Comparison of ENCODE assay signal across 10 mouse cellular contexts in the genomic region with DNA sequence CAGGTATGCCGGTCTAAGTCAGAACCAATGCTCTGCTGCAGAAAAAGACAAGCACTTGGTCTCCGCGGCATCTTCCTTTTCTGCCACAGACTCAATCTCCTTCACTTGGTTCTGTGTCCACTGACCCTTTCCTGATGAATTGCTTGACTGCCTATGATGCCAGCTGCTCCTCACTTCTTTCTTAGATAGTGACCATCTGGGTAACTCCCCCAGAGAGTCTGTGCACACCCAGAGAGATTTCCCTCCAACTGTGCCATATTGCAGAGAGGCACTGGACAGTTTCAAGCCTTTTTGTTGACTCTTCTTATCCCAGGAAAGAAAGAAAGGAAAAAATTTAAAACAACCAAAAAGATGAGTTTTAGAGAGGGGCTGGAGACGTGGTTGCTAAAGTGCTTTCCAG.
"Had no signal": no experiment of that assay in that cellular context is flagged by ENCODE, and none has a peak within 500 bp of the region (broad histone marks: within the 10 kb centered on the region; RNA-seq: fewer than 3 reads in every experiment).

No protein-coding gene starts in this region.

- DNase-seq: gastrocnemius, adult 2 months; gastrocnemius, postnatal 10 days; gastrocnemius, postnatal 25 days; heart, postnatal 10 days; heart, postnatal 36 days; kidney, adult 11 months; kidney, adult 2 months; kidney, adult 9 months; kidney, postnatal 14 days; kidney, postnatal 36 days had no signal
